Mouse (Mus musculus): Measurements from ENCODE around the gene Btf3l4.
A peak's percentile ranks its signal among the peaks of the same experiment; 100 is the strongest.

The Btf3l4 gene

GRCm38 (mm10) chr4:108811550-108811949 lies 21.9 kb downstream of the Btf3l4 start:
- no peak for DNase-seq

GRCm38 (mm10) chr4:108811142-108811541 lies 22.3 kb downstream of the Btf3l4 start:
- no peak for DNase-seq

- no peak for DNase-seq
These were observed 29.9 kb downstream of the Btf3l4 start for GRCm38 (mm10) chr4:108803535-108803934.

- DNase-seq, result peak in 1 of 2 experiments; percentile 4
These were observed 35.2 kb downstream of the Btf3l4 start for GRCm38 (mm10) chr4:108798083-108798830.

GRCm38 (mm10) chr4:108796701-108797100 lies 36.7 kb downstream of the Btf3l4 start:
- no peak for DNase-seq

- DNase-seq, result no peak
These were observed 39.5 kb downstream of the Btf3l4 start for GRCm38 (mm10) chr4:108793941-108794340.

GRCm38 (mm10) chr4:108790507-108790906 lies 42.9 kb downstream of the Btf3l4 start:
- DNase-seq, result no peak

GRCm38 (mm10) chr4:108789258-108789936 lies 44.0 kb downstream of the Btf3l4 start:
- DNase-seq, result no peak

GRCm38 (mm10) chr4:108782421-108783085 lies 50.9 kb downstream of the Btf3l4 start:
- no peak for DNase-seq

- no peak for DNase-seq
These were observed 51.8 kb downstream of the Btf3l4 start for GRCm38 (mm10) chr4:108781596-108781995.

GRCm38 (mm10) chr4:108780864-108781205 lies 52.6 kb downstream of the Btf3l4 start:
- no peak for DNase-seq

- DNase-seq, result peak; percentile 15 to 34
These were observed 53.2 kb downstream of the Btf3l4 start, which contains the start of gene Zfyve9 for GRCm38 (mm10) chr4:108780057-108780863. Gene Zfyve9 (minus strand): TSS chr4:108780798.

- DNase-seq, result no peak
These were observed 53.7 kb downstream of the Btf3l4 start for GRCm38 (mm10) chr4:108779763-108780056.

GRCm38 (mm10) chr4:108768527-108768926 lies 64.9 kb downstream of the Btf3l4 start:
- DNase-seq, result no peak

Data from thymus, adult 18-20 months (tissue).